Mouse (Mus musculus) megakaryocyte, embryonic 14.5 days (primary cell): ENCODE results near the gene Nlrp6. TPM values are rescaled to one million over a fixed set of nuclear protein-coding genes. Genes with fewer than 3 reads are reported as not detected.

Source experiments
- H3K27me3 ChIP-seq: replicated peaks from 2 replicates; pipeline ENCODE3; 2012; ENCODE audit warnings: inconsistent platforms
- H3K36me3 ChIP-seq: replicated peaks from 2 replicates; pipeline ENCODE3; 2012; ENCODE audit warnings: low read length, inconsistent platforms, mixed read lengths
- H3K4me1 ChIP-seq: 2 replicates; pipeline ENCODE4 v1.6.1; 2012; ENCODE audit warnings: inconsistent platforms
- H3K4me3 ChIP-seq: replicated peaks from 2 replicates; pipeline ENCODE3; 2012; ENCODE audit warnings: moderate library complexity, mild to moderate bottlenecking, inconsistent platforms
- H3K9me3 ChIP-seq: 2 replicates; pipeline ENCODE4 v1.6.1; 2012; ENCODE audit warnings: inconsistent platforms
- FLI1 ChIP-seq: IDR thresholded peaks from 2 replicates; pipeline ENCODE4 v1.6.1; 2012; ENCODE audit warnings: low read length, inconsistent platforms, mixed read lengths
- GATA1 ChIP-seq: IDR thresholded peaks from 3 replicates; pipeline ENCODE4 v1.6.1; 2012; ENCODE audit warnings: mixed read lengths, low read length, inconsistent platforms, borderline replicate concordance
- polyA plus RNA-seq: library from polyadenylated mRNA; stranded (reverse); fragments of >175 nt; gene quantifications from 2 replicates; pipeline ENCODE4 v1.2.3, GENCODE M21; 2012; ENCODE audit warnings: low replicate concordance; ENCODE audit not compliant: insufficient read depth

Nlrp6 gene
- polyA plus RNA-seq, 1 experiment, result 18.0 TPM

- Histone ChIP-seq H3K36me3 (peaks cover 100% of the 10 kb centered on the region), H3K27me3 (no peaks in the 10 kb centered on the region), H3K4me3 (peak overlapping the region; percentile 48), H3K9me3 (no peaks in the 10 kb centered on the region), H3K4me1 (peaks cover 100% of the 10 kb centered on the region)
- TF ChIP-seq FLI1, result no peak
- no peak for TF ChIP-seq GATA1
Observed at GRCm38 (mm10) chr7:140948161-140948560, 27.5 kb downstream of the Nlrp6 start.

- TF ChIP-seq FLI1, result no peak
- TF ChIP-seq GATA1, result no peak
- H3K4me1 ChIP-seq, result peaks cover 100% of the 10 kb centered on the region
- H3K36me3 ChIP-seq, result peaks cover 100% of the 10 kb centered on the region
Observed at GRCm38 (mm10) chr7:140949255-140949654, 28.6 kb downstream of the Nlrp6 start.

GRCm38 (mm10) chr7:140949824-140950530 lies 29.3 kb downstream of the Nlrp6 start, which contains the start of gene Ifitm5:
TSS of gene Ifitm5 (minus strand) at chr7:140950291.
- H3K36me3 ChIP-seq, result peaks cover 95% of the 10 kb centered on the region
- H3K4me1 ChIP-seq, result peaks cover 100% of the 10 kb centered on the region
- no peak for TF ChIP-seq FLI1
- no peak for TF ChIP-seq GATA1

More at GRCm38 (mm10) chr7:140949255-140949654, 28.6 kb downstream of the Nlrp6 start:
- Histone ChIP-seq H3K4me3 (no peak overlapping the region), H3K9me3 (no peaks in the 10 kb centered on the region), H3K27me3 (no peaks in the 10 kb centered on the region)

GRCm38 (mm10) chr7:140951051-140951450 lies 30.3 kb downstream of the Nlrp6 start:
- H3K4me1 ChIP-seq, result peaks cover 99% of the 10 kb centered on the region
- no peak for TF ChIP-seq FLI1
- TF ChIP-seq GATA1, result no peak
- H3K4me3 ChIP-seq, result peak overlapping the region; percentile 19
- peaks cover 84% of the 10 kb centered on the region for H3K36me3 ChIP-seq
- no peaks in the 10 kb centered on the region for H3K27me3 ChIP-seq
- no peaks in the 10 kb centered on the region for H3K9me3 ChIP-seq

More at GRCm38 (mm10) chr7:140949824-140950530, 29.3 kb downstream of the Nlrp6 start, which contains the start of gene Ifitm5:
- peak within 1 kb of the TSS; percentile 19 for H3K4me3 ChIP-seq
- H3K9me3 ChIP-seq, result no peaks in the 10 kb centered on the region
- no peaks in the 10 kb centered on the region for H3K27me3 ChIP-seq

- TF ChIP-seq FLI1 (no peak), GATA1 (no peak)
Observed at GRCm38 (mm10) chr7:140951765-140952164, 31.1 kb downstream of the Nlrp6 start.

GRCm38 (mm10) chr7:140952441-140952840 lies 31.7 kb downstream of the Nlrp6 start:
- H3K4me3 ChIP-seq, result peak overlapping the region; percentile 64
- H3K27me3 ChIP-seq, result no peaks in the 10 kb centered on the region
- H3K9me3 ChIP-seq, result no peaks in the 10 kb centered on the region
- peaks cover 70% of the 10 kb centered on the region for H3K36me3 ChIP-seq
- TF ChIP-seq FLI1, result no peak
- TF ChIP-seq GATA1, result no peak
- H3K4me1 ChIP-seq, result peaks cover 99% of the 10 kb centered on the region

More at GRCm38 (mm10) chr7:140951765-140952164, 31.1 kb downstream of the Nlrp6 start:
- H3K9me3 ChIP-seq, result no peaks in the 10 kb centered on the region
- no peak overlapping the region for H3K4me3 ChIP-seq
- H3K27me3 ChIP-seq, result no peaks in the 10 kb centered on the region
- H3K36me3 ChIP-seq, result peaks cover 77% of the 10 kb centered on the region
- H3K4me1 ChIP-seq, result peaks cover 99% of the 10 kb centered on the region

- no peaks in the 10 kb centered on the region for H3K9me3 ChIP-seq
- H3K4me1 ChIP-seq, result peaks cover 97% of the 10 kb centered on the region
- H3K4me3 ChIP-seq, result peak overlapping the region; percentile 84
- no peaks in the 10 kb centered on the region for H3K27me3 ChIP-seq
- H3K36me3 ChIP-seq, result peaks cover 63% of the 10 kb centered on the region
- TF ChIP-seq FLI1 (no peak), GATA1 (no peak)
Observed at GRCm38 (mm10) chr7:140953133-140953532, 32.4 kb downstream of the Nlrp6 start.

- TF ChIP-seq FLI1 (no peak), GATA1 (no peak)
- Histone ChIP-seq H3K4me3 (peak overlapping the region; percentile 95), H3K4me1 (peaks cover 94% of the 10 kb centered on the region), H3K27me3 (no peaks in the 10 kb centered on the region), H3K36me3 (peaks cover 54% of the 10 kb centered on the region), H3K9me3 (no peaks in the 10 kb centered on the region)
Observed at GRCm38 (mm10) chr7:140953800-140954732, 33.4 kb downstream of the Nlrp6 start.

- TF ChIP-seq GATA1 (no peak), FLI1 (no peak)
- Histone ChIP-seq H3K36me3 (peaks cover 47% of the 10 kb centered on the region), H3K4me3 (peak overlapping the region; percentile 95), H3K27me3 (no peaks in the 10 kb centered on the region), H3K9me3 (no peaks in the 10 kb centered on the region), H3K4me1 (peaks cover 94% of the 10 kb centered on the region)
Observed at GRCm38 (mm10) chr7:140954733-140955071, 34.0 kb downstream of the Nlrp6 start.
